Mouse (Mus musculus) embryonic facial prominence, embryonic 15.5 days (tissue): ENCODE measurements around the gene Etv6. TPM values are rescaled to one million over a fixed set of nuclear protein-coding genes. Genes with fewer than 3 reads are reported as not detected.

Source experiments
- ATAC-seq: fragments of 200-750 bp; cut with Nextera tagmentation; 2 replicates; pipeline ENCODE4 v1.8.0; 2017; ENCODE audit warnings: low read depth, moderate TSS enrichment; ENCODE audit not compliant: insufficient number of reproducible peaks, low FRiP score, low TSS enrichment
- H3K27ac ChIP-seq: fragments of 300-500 bp; sonication (generic); replicated peaks from 2 replicates; pipeline ENCODE4 v1.5.1; 2015; ENCODE audit warnings: mild to moderate bottlenecking, inconsistent platforms
- H3K27me3 ChIP-seq: fragments of 300-500 bp; sonication (generic); 2 replicates; pipeline ENCODE4 v1.6.1; 2015; ENCODE audit warnings: inconsistent platforms
- H3K36me3 ChIP-seq: fragments of 300-500 bp; sonication (generic); 2 replicates; pipeline ENCODE4 v1.6.1; 2015; ENCODE audit warnings: mild to moderate bottlenecking, inconsistent platforms
- H3K4me1 ChIP-seq: fragments of 300-500 bp; sonication (generic); 2 replicates; pipeline ENCODE4 v1.6.1; 2015; ENCODE audit warnings: inconsistent platforms
- H3K4me2 ChIP-seq: fragments of 300-500 bp; sonication (generic); replicated peaks from 2 replicates; pipeline ENCODE4 v1.6.1; 2015; ENCODE audit warnings: mild to moderate bottlenecking, inconsistent platforms
- H3K4me3 ChIP-seq: fragments of 300-500 bp; sonication (generic); replicated peaks from 2 replicates; pipeline ENCODE4 v1.5.1; 2015; ENCODE audit warnings: mild to moderate bottlenecking, inconsistent platforms
- H3K9ac ChIP-seq: fragments of 300-500 bp; sonication (generic); 2 replicates; pipeline ENCODE4 v1.6.1; 2015; ENCODE audit warnings: inconsistent platforms
- H3K9me3 ChIP-seq: fragments of 300-500 bp; sonication (generic); replicated peaks from 2 replicates; pipeline ENCODE4 v1.6.1; 2016; ENCODE audit warnings: inconsistent platforms
- WGBS: fragments of 180-500 bp; shearing (Covaris S2); methylation state at CpG from one replicate; pipeline ENCODE4 v1.1.7; 2015; 5-methylcytosine and 5-hydroxymethylcytosine counted together
- polyA plus RNA-seq: library from polyadenylated mRNA; unstranded; fragments of >200 nt; fragmentation: Nextera tagmentation; extraction: Ambion mirVana; gene quantifications from 2 replicates; pipeline ENCODE4 v1.2.1, GENCODE M21; 2015

Gene Etv6
- polyA plus RNA-seq, 1 experiment from 2014 or later = 11.6 TPM

DNA sequence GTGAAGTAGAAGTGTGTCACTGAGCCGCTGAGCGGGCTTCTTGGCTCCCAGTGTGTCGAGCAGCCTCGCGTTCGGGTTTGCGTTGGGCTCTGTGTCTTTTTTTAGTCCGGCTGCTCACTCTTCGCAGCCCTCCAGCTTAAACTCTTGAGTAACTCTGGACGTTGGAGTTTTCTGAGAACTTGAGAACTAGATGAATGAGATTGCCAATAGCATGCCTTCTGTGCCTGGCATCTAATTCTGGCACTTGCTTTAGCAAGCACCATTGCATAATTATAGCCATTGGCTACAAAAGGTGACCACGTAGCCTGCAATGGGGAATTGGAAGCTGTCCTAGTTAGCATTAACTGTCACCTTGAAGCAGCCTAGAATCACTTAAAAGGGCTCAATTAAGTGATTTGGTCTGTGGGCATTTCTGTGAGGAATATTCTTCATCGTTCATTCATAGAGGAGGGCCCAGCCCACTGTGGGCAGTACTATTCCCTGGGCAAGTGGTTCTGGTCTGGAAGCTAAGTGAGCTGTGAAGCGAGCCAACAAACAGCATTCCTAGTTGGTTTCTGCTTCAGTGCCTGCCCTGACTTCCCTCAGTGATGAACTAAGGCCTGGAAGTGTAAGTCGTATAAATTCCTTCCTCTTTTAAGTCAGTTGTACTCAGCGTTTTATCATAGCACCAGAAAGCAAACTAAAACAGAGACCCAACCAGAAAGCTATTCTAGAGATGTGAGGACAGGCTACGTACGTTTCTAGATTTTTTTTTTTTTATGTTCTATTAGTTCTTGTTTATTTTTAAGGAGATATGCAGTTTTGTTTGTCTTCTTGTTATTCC, 136.6 kb downstream of the Etv6 start:
- H3K27ac ChIP-seq = no peak overlapping the region
- ATAC-seq = no peak
- H3K4me3 ChIP-seq = no peak overlapping the region
- 85% methylated on average over 17 of the region's 17 CpGs for WGBS
- no peaks in the 10 kb centered on the region for H3K27me3 ChIP-seq
- H3K4me2 ChIP-seq = no peak overlapping the region
- H3K9ac ChIP-seq = no peak overlapping the region
- H3K4me1 ChIP-seq = peaks cover 14% of the 10 kb centered on the region
- H3K36me3 ChIP-seq = no peaks in the 10 kb centered on the region
- H3K9me3 ChIP-seq = no peaks in the 10 kb centered on the region

DNA sequence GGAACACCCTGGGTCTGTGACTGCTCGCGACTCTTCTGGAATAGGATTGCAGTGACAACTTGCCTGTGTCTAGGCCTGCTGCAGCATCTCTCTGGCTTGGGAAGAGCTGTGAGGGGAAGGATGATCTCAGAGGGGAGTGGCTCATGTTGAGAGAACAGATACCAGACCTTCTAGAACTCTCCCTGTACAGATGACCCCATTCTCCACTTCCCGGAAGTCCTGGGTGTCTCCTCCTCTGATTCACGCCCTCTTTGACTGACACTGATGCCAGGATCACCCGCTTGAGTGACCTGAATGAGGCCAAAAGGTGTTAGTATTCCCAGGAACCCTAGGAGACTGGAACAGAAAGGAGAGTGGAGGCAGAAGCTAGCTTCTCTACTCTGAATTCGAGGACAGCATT, 137.9 kb downstream of the Etv6 start:
- WGBS = 79% methylated on average over 6 of the region's 6 CpGs
- ATAC-seq = no peak

DNA sequence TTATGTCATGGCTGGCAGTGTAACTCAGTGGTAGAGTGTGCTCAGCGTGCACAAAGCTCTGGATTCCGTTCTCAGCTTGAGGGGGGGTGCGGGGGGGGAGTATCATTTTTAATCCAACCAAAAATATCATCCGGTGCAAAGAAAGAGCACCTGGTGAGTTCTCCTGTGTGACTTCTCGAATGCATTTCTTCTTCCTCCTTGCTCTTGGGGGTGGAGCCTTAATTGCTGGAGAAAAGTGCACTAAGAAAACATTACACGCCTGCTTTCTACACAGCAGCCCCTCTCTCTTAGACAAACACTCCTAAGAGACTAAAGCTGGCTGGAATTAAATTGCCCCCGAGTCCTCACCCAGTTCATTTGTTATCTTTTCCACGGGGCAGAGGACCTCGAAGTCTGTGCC, 139.6 kb downstream of the Etv6 start:
- WGBS = 34% methylated on average over 9 of the region's 9 CpGs
- Histone ChIP-seq H3K4me2 (no peak overlapping the region), H3K4me1 (peaks cover 6% of the 10 kb centered on the region), H3K9ac (no peak overlapping the region), H3K27ac (no peak overlapping the region), H3K27me3 (no peaks in the 10 kb centered on the region), H3K9me3 (no peaks in the 10 kb centered on the region), H3K4me3 (no peak overlapping the region), H3K36me3 (no peaks in the 10 kb centered on the region)
- ATAC-seq = no peak

More for the DNA sequence above, 137.9 kb downstream of the Etv6 start:
- Histone ChIP-seq H3K4me2 (no peak overlapping the region), H3K9ac (no peak overlapping the region), H3K27me3 (no peaks in the 10 kb centered on the region), H3K27ac (no peak overlapping the region), H3K4me1 (peaks cover 14% of the 10 kb centered on the region), H3K4me3 (no peak overlapping the region), H3K36me3 (no peaks in the 10 kb centered on the region), H3K9me3 (no peaks in the 10 kb centered on the region)

DNA sequence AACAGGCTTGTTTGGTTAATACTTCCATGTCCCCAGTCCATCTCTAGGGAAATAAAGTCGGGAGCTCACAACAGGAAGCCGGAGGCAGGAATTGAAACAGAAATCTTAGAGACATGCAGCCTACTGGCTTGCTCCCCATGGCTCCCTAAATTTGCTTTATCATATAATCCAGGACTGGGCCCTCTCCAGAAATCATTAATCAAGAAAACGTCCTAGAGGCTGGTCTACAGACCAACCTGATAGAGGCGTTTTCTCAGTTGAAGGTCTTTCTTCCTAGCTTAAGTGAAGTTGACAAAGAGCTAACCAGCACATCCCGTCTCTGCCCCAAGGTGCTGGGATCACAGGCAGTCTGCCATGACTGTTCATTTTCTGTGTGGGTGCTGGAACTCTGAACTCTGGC, 141.7 kb downstream of the Etv6 start:
- Histone ChIP-seq H3K4me3 (no peak overlapping the region), H3K27ac (no peak overlapping the region), H3K27me3 (no peaks in the 10 kb centered on the region), H3K9ac (no peak overlapping the region), H3K4me1 (peaks cover 3% of the 10 kb centered on the region), H3K36me3 (no peaks in the 10 kb centered on the region), H3K9me3 (no peaks in the 10 kb centered on the region), H3K4me2 (no peak overlapping the region)
- ATAC-seq = no peak
- 80% methylated on average over 5 of the region's 5 CpGs for WGBS

DNA sequence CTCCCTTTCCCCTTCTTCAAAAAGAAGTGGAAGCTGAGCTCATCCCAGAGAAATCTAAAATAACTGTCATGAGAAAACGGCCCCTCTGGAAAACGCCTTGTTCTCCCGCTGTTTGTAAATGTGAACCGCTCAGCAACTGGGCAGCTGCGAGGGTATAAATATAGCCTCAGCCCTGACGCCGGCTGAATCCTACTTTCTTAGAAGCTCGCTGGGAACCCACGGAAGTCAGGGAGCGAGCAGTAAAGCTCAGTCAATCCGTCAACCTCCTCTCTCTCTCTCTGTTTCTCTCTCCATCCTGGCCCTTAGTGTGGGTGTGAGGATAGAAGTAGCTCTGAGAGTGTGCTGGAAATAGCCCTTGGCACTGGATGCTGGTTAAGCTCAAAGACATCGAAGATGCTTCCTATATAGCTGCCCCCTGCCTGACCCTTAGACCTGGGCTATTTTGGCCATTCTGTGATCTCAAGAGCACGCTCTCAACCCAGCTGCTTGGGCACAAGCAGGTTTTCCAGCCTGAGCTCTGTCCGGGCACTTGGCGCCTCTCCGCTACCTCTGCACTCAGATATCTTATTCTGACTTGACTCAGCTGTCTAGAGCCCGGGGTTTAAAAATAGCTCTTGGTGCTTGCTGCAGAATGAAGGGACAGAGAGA, 146.9 kb downstream of the Etv6 start:
- peak; percentile 58; the same call in 1 of the 2 replicates for ATAC-seq
- H3K4me1 ChIP-seq = peaks cover 10% of the 10 kb centered on the region; the same call in 1 of the 2 replicates
- H3K27ac ChIP-seq = peak overlapping the region; percentile 55; the same call in 1 of the 2 replicates

DNA sequence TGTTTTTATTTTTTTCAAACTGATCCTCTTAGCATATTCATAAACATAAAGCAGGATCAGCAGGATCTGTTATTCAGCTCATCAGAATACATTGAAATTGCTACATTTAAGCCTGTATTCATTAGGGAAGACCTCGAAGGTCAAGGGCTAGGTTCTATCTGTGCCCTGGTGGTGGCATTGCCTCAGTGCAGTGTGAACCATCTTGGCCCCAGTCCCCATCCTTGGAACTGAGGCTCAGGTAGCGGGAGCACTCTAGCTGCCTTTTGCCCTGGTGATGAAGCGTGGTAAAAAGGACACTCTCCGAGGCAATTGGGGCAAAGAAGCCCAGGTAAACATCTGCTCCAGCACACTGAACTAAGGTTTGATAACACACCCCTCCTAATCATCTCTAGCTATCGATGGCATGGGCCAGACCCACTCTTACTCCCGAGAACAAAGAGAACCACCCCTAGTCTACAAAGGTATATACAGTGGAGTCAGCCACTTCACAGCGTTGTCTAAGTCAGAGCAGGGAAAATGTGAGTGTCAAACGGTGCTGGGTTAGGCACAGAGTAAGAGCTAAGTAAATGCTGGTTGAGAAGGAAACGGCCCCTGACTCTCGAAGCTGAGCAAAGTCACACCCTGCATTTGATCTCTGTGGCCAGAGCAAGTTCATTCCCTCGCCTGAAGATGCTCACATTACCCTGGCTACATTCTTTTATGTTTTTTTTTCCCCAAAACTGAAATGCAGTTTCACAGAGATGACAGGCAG, 148.3 kb downstream of the Etv6 start:
- no peaks in the 10 kb centered on the region for H3K36me3 ChIP-seq
- 79% methylated on average over 11 of the region's 11 CpGs for WGBS
- ATAC-seq = no peak
- no peak overlapping the region for H3K4me3 ChIP-seq
- H3K4me2 ChIP-seq = no peak overlapping the region
- no peaks in the 10 kb centered on the region for H3K27me3 ChIP-seq
- no peak overlapping the region for H3K9ac ChIP-seq
- no peaks in the 10 kb centered on the region for H3K9me3 ChIP-seq
- no peak overlapping the region for H3K27ac ChIP-seq
- H3K4me1 ChIP-seq = peaks cover 15% of the 10 kb centered on the region

More for the DNA sequence above, 146.9 kb downstream of the Etv6 start:
- WGBS = 77% methylated on average over 17 of the region's 17 CpGs
- Histone ChIP-seq H3K27me3 (no peaks in the 10 kb centered on the region), H3K9me3 (no peaks in the 10 kb centered on the region), H3K4me2 (no peak overlapping the region), H3K4me3 (no peak overlapping the region), H3K36me3 (no peaks in the 10 kb centered on the region), H3K9ac (no peak overlapping the region)

DNA sequence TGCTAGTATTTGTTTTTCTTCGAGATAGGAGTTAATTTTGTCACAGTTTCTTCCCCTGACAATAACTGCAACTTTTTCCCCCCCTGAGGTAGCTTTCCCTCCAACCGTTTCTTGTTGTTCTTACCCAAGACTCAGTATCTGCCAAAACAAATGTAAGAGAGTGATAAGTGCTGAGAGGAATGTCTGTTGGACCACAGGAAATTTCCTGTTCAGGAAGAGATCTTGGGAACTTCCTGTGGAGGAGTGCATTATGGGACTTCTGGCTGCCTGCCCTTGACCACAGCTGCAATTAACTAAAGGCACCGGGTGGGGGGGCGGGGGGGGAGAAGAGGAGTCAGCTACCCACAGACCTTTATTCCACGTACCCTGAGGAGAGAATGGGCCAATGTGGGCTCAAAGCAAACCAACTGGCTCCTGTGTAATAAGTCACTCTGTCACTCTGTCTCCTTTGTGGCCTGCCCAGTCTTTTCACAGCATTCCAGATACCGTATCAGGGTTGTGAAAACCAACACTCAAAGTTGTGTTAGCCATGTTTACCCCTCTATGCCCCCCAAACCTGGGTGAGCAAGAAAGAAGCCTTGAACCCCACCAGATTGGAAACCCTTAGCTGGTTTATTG, 150.9 kb downstream of the Etv6 start:
- H3K4me2 ChIP-seq = no peak overlapping the region
- no peak for ATAC-seq

DNA sequence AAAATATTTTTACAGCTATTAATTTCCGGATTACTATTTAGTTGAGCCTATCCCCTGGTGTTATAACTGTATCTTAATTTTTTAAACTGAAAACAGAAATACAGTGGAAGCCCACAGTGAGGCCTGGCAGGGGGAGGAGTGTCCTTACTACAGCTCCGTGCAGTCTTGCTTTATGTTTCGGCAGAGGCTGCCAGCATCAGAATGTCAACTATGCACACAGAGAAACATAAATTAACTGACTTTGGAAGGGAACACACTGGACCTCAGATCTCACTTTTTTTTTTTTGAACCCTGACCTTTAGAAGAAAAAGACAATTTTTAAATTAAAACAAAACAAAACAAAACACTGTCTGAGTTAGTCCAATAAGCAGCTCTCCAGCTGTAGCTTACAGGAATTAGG, 153.2 kb downstream of the Etv6 start:
- Histone ChIP-seq H3K9me3 (no peaks in the 10 kb centered on the region), H3K9ac (no peak overlapping the region), H3K4me1 (peaks cover 29% of the 10 kb centered on the region), H3K27me3 (no peaks in the 10 kb centered on the region), H3K36me3 (no peaks in the 10 kb centered on the region), H3K4me3 (no peak overlapping the region), H3K4me2 (no peak overlapping the region), H3K27ac (peak overlapping the region; percentile 65; the same call in 1 of the 2 replicates)
- 19% methylated on average over 3 of the region's 3 CpGs for whole genome bisulfite sequencing
- ATAC-seq = no peak

More for the DNA sequence above, 150.9 kb downstream of the Etv6 start:
- Histone ChIP-seq H3K36me3 (no peaks in the 10 kb centered on the region), H3K9me3 (no peaks in the 10 kb centered on the region), H3K27ac (peak overlapping the region; percentile 70), H3K4me1 (peaks cover 29% of the 10 kb centered on the region), H3K9ac (no peak overlapping the region), H3K4me3 (no peak overlapping the region), H3K27me3 (no peaks in the 10 kb centered on the region)
- WGBS = 44% methylated on average over 6 of the region's 6 CpGs

DNA sequence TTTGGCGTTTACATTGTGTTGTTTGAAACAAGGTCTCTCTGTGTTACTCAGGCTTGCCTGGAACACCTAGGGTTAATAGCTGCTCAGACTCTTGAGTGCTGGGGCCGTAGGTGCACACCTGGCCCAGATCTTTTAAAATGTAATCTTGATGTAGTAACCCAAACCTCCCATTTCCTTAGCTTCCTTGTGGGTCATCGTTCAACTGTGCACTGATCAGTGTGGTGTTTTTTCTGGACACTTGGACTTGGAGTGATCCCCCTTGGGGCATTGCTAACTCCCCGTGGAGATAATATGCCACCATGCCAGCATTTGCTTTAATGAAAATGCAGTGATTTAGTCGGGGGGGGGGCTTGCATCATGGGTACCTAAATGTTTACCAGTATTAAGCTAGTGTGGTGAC, 153.7 kb downstream of the Etv6 start:
- Histone ChIP-seq H3K27ac (peak overlapping the region; percentile 65), H3K36me3 (no peaks in the 10 kb centered on the region), H3K9ac (no peak overlapping the region), H3K4me1 (peaks cover 29% of the 10 kb centered on the region), H3K4me3 (no peak overlapping the region), H3K4me2 (no peak overlapping the region), H3K27me3 (no peaks in the 10 kb centered on the region), H3K9me3 (no peaks in the 10 kb centered on the region)
- WGBS = 18% methylated on average over 5 of the region's 5 CpGs
- ATAC-seq = no peak

DNA sequence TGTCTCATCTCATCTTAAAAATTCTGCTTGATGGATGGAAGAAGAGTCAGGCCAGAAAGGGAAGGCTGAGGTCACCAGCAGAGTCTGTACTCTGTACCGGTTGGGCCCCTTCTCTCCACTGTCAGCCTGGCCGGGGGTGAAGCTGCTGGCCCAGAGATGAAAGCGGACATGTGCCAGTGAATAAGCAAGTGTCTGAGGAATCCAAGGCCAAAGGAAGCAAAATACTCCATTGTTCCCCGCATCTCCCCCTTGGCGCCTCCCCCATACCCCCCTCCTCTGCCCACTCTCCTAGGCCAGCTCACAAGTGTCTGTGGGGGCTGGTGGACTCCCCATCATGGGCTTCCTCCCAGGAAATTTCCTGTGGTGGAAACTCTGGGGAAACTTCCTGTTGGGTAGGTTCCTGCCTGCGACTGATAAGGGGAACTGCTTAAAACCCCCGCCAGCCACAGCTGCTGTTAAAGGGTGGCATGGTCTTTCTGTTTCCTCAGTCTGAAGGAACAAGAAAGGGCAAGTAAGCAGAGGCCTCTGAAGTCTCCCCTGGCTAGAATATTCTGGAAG, 154.2 kb downstream of the Etv6 start:
- H3K4me3 ChIP-seq = no peak overlapping the region
- H3K4me2 ChIP-seq = no peak overlapping the region
- H3K9ac ChIP-seq = no peak overlapping the region
- H3K4me1 ChIP-seq = peaks cover 29% of the 10 kb centered on the region
- peak; percentile 44; the same call in 1 of the 2 replicates for ATAC-seq
- H3K27me3 ChIP-seq = no peaks in the 10 kb centered on the region
- H3K9me3 ChIP-seq = no peaks in the 10 kb centered on the region
- WGBS = 50% methylated on average over 7 of the region's 7 CpGs
- H3K36me3 ChIP-seq = no peaks in the 10 kb centered on the region
- peak overlapping the region; percentile 65 for H3K27ac ChIP-seq
